Mouse (Mus musculus) spleen, adult 2 months (tissue): ENCODE measurements around the gene B4galt7.

Experiments used
- CTCF ChIP-seq: fragments of 200-500 bp; IDR thresholded peaks from 2 replicates; pipeline ENCODE4 v1.5.1; 2011; ENCODE audit warnings: mild to moderate bottlenecking, inconsistent platforms; ENCODE audit not compliant: insufficient read depth, insufficient read length, insufficient replicate concordance; ENCODE audit errors: extremely low read depth
- POLR2A ChIP-seq: fragments of 200-500 bp; IDR thresholded peaks from 2 replicates; pipeline ENCODE4 v1.6.1; 2011; ENCODE audit warnings: low read depth, low read length, inconsistent platforms

DNA sequence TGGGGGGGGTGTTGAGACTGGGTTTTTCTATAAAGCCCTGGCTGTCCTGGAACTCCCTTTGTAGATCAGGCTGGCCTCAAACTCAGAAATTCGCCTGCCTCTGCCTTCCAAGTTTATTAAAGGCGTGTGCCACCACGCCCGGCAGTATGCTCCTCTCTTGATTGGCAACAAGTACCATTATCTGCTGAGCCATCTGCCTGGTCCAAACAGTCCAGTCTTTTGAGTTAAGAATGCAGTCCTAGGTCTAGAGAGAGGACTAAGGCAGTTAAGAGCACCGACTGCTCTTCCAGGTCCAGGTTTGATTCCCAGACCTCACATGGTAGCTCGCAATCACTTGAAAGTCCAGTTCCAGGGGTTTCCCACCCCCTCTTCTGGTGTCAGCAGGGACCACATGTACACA lies 51.3 kb downstream of the B4galt7 start:
- TF ChIP-seq CTCF (no peak), POLR2A (no peak)
